Mouse (Mus musculus): ENCODE results near the gene Zfp217. TPM values are rescaled to one million over a fixed set of nuclear protein-coding genes. Genes with fewer than 3 reads are reported as not detected.
A peak's percentile ranks its signal among the peaks of the same experiment; 100 is the strongest.

The Zfp217 gene
- polyA plus RNA-seq, 1 experiment from 2014 or later: 1.7 TPM

GRCm38 (mm10) chr2:170094871-170095270 is 53.0 kb downstream of the Zfp217 start:
- 0 out of 2 replicates have a peak, but pooled peaks have one; percentile 36 for ATAC-seq (ENCODE audit: low FRiP score, low TSS enrichment)

DNA sequence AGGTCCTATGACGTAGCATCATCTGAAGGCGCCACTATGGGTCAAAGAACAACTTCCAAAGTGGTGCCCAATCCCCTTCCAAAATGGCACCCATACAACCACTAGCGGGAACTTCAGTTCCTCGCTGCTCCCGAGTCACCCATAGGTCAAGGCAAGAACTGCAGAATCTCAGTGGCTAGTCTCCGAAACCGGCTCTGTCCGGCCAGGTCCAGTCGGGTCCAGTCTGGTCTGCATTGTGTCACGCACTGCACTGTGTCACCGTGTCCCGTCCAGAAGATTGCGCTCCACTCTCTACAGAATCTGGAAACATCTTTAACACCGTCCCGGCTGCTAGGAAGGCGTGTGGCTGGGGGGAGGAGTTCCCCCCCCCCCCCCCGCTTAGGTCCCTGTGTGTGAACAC is 53.7 kb downstream of the Zfp217 start:
- no peak overlapping the region for H3K4me2 ChIP-seq (replicated peaks; ENCODE audit: low read depth)
- TF ChIP-seq CTCF (IDR thresholded peaks at IDR 0.05; ENCODE audit: low read depth): no peak
- TF ChIP-seq EP300 (optimal IDR thresholded peaks at IDR 0.05): no peak
- no peaks in the 10 kb centered on the region for H3K9me3 ChIP-seq (ENCODE audit: control insufficient read depth, low read length)
- no peaks in the 10 kb centered on the region for H3K27me3 ChIP-seq (ENCODE audit: control insufficient read depth, insufficient read depth, low read length)
- no peaks in the 10 kb centered on the region for H3K36me3 ChIP-seq (ENCODE audit: control insufficient read depth, insufficient read depth, low read length)
- no peak overlapping the region for H3K9ac ChIP-seq (ENCODE audit: low read length)
- H3K27ac ChIP-seq (replicated peaks): no peak overlapping the region
- ATAC-seq (ENCODE audit: low FRiP score, low TSS enrichment): peak; percentile 31
- DNase-seq (ENCODE audit: low spot score): no peak
- H3K4me3 ChIP-seq (ENCODE audit: low read depth, low read length): no peak overlapping the region
- H3K4me1 ChIP-seq (replicated peaks; ENCODE audit: control insufficient read depth, insufficient read depth): no peaks in the 10 kb centered on the region
- WGBS: 90% methylated on average over 17 of the region's 17 CpGs

More at GRCm38 (mm10) chr2:170094871-170095270, 53.0 kb downstream of the Zfp217 start:
- H3K27ac ChIP-seq (replicated peaks): no peak overlapping the region
- no peak overlapping the region for H3K4me2 ChIP-seq (replicated peaks; ENCODE audit: low read depth)
- no peaks in the 10 kb centered on the region for H3K27me3 ChIP-seq (ENCODE audit: control insufficient read depth, insufficient read depth, low read length)
- no peaks in the 10 kb centered on the region for H3K9me3 ChIP-seq (ENCODE audit: control insufficient read depth, low read length)
- DNase-seq (ENCODE audit: low spot score): no peak
- H3K36me3 ChIP-seq (ENCODE audit: control insufficient read depth, insufficient read depth, low read length): no peaks in the 10 kb centered on the region
- H3K9ac ChIP-seq (ENCODE audit: low read length): no peak overlapping the region
- H3K4me3 ChIP-seq (ENCODE audit: low read depth, low read length): no peak overlapping the region
- no peaks in the 10 kb centered on the region for H3K4me1 ChIP-seq (replicated peaks; ENCODE audit: control insufficient read depth, insufficient read depth)
- WGBS: 92% methylated on average over 9 of the region's 9 CpGs
- no peak for TF ChIP-seq EP300 (optimal IDR thresholded peaks at IDR 0.05)

DNA sequence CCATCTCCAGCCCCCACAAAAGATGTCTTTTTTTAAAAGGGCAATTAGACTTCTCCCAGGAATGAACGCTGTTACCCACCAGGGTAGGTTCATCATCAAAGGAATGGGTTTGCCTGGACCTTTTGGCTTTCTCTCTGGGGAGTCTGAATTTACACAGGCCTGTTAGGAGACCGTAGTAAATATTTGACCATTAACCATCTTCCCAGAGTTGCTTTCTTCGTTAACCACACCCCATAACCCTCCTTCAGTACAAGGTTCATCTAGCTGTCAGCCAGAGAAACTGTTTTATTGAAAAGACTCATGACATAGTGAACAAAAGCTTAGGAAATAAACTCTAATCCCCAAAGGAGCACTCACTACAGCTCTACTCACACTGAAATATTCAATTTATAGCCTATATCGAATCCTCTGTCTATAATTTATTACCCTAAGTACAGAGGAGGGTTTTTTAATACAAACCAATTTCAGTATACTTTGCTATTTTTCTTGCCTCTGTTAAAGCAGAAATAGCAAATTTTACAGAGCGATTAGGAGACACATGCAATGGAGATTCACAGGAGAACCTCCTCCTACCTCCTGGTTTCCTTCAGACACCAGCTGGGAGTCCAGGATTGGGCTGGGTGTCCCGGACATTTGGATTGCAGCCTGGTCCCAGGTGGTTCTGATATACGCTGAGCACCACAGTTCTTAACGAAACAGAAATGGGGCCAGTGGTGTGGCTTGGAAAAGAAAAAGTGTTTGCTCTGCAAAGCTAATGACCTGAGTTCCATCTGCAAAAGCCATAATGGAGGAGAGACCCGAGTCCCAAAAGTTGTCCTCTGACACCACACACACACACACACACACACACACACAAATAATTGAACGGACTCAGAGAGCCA is 56.1 kb downstream of the Zfp217 start:
- H3K9ac ChIP-seq (ENCODE audit: low read length): no peak overlapping the region
- TF ChIP-seq EP300 (optimal IDR thresholded peaks at IDR 0.05): no peak
- no peak for TF ChIP-seq CTCF (IDR thresholded peaks at IDR 0.05; ENCODE audit: low read depth)
- H3K36me3 ChIP-seq (ENCODE audit: control insufficient read depth, insufficient read depth, low read length): no peaks in the 10 kb centered on the region
- 51% methylated on average over 10 of the region's 10 CpGs for WGBS
- no peaks in the 10 kb centered on the region for H3K9me3 ChIP-seq (ENCODE audit: control insufficient read depth, low read length)
- H3K4me2 ChIP-seq (replicated peaks; ENCODE audit: low read depth): no peak overlapping the region
- no peaks in the 10 kb centered on the region for H3K4me1 ChIP-seq (replicated peaks; ENCODE audit: control insufficient read depth, insufficient read depth)
- H3K27ac ChIP-seq (replicated peaks): no peak overlapping the region
- ATAC-seq (ENCODE audit: low FRiP score, low TSS enrichment) (no peak), DNase-seq (ENCODE audit: low spot score) (no peak)
- H3K27me3 ChIP-seq (ENCODE audit: control insufficient read depth, insufficient read depth, low read length): no peaks in the 10 kb centered on the region
- no peak overlapping the region for H3K4me3 ChIP-seq (ENCODE audit: low read depth, low read length)

GRCm38 (mm10) chr2:170078442-170079017 is 69.4 kb downstream of the Zfp217 start:
- H3K9ac ChIP-seq (ENCODE audit: low read length): no peak overlapping the region
- no peaks in the 10 kb centered on the region for H3K9me3 ChIP-seq (ENCODE audit: control insufficient read depth, low read length)
- H3K4me2 ChIP-seq (replicated peaks; ENCODE audit: low read depth): no peak overlapping the region
- WGBS: 45% methylated on average over 15 of the region's 15 CpGs
- DNase-seq (ENCODE audit: low spot score): no peak
- no peaks in the 10 kb centered on the region for H3K4me1 ChIP-seq (replicated peaks; ENCODE audit: control insufficient read depth, insufficient read depth)
- H3K36me3 ChIP-seq (ENCODE audit: control insufficient read depth, insufficient read depth, low read length): no peaks in the 10 kb centered on the region
- H3K4me3 ChIP-seq (ENCODE audit: low read depth, low read length): no peak overlapping the region
- no peaks in the 10 kb centered on the region for H3K27me3 ChIP-seq (ENCODE audit: control insufficient read depth, insufficient read depth, low read length)
- no peak for ATAC-seq (ENCODE audit: low FRiP score, low TSS enrichment)
- H3K27ac ChIP-seq (replicated peaks): no peak overlapping the region
- TF ChIP-seq EP300 (optimal IDR thresholded peaks at IDR 0.05) (no peak), CTCF (IDR thresholded peaks at IDR 0.05; ENCODE audit: low read depth) (peak; percentile 44)

GRCm38 (mm10) chr2:170078041-170078440 is 69.9 kb downstream of the Zfp217 start:
- Histone ChIP-seq H3K9ac (ENCODE audit: low read length) (no peak overlapping the region), H3K9me3 (ENCODE audit: control insufficient read depth, low read length) (no peaks in the 10 kb centered on the region), H3K36me3 (ENCODE audit: control insufficient read depth, insufficient read depth, low read length) (no peaks in the 10 kb centered on the region), H3K4me3 (ENCODE audit: low read depth, low read length) (no peak overlapping the region), H3K27me3 (ENCODE audit: control insufficient read depth, insufficient read depth, low read length) (no peaks in the 10 kb centered on the region), H3K27ac (replicated peaks) (no peak overlapping the region), H3K4me2 (replicated peaks; ENCODE audit: low read depth) (no peak overlapping the region), H3K4me1 (replicated peaks; ENCODE audit: control insufficient read depth, insufficient read depth) (no peaks in the 10 kb centered on the region)
- TF ChIP-seq EP300 (optimal IDR thresholded peaks at IDR 0.05): no peak
- TF ChIP-seq CTCF (IDR thresholded peaks at IDR 0.05; ENCODE audit: low read depth): no peak
- DNase-seq (ENCODE audit: low spot score): no peak
- no peak for ATAC-seq (ENCODE audit: low FRiP score, low TSS enrichment)
- 77% methylated on average over 10 of the region's 10 CpGs for WGBS

- ATAC-seq (ENCODE audit: low FRiP score, low TSS enrichment) (no peak), DNase-seq (ENCODE audit: low spot score) (no peak)
- H3K27ac ChIP-seq (replicated peaks): no peak overlapping the region
- 52% methylated on average over 6 of the region's 6 CpGs for WGBS
- H3K27me3 ChIP-seq (ENCODE audit: control insufficient read depth, insufficient read depth, low read length): no peaks in the 10 kb centered on the region
- TF ChIP-seq EP300 (optimal IDR thresholded peaks at IDR 0.05) (no peak), CTCF (IDR thresholded peaks at IDR 0.05; ENCODE audit: low read depth) (peak; percentile 64)
- no peaks in the 10 kb centered on the region for H3K9me3 ChIP-seq (ENCODE audit: control insufficient read depth, low read length)
- H3K4me3 ChIP-seq (ENCODE audit: low read depth, low read length): no peak overlapping the region
- no peak overlapping the region for H3K9ac ChIP-seq (ENCODE audit: low read length)
- no peaks in the 10 kb centered on the region for H3K36me3 ChIP-seq (ENCODE audit: control insufficient read depth, insufficient read depth, low read length)
- no peaks in the 10 kb centered on the region for H3K4me1 ChIP-seq (replicated peaks; ENCODE audit: control insufficient read depth, insufficient read depth)
- no peak overlapping the region for H3K4me2 ChIP-seq (replicated peaks; ENCODE audit: low read depth)
Observed at GRCm38 (mm10) chr2:170076941-170077490, 70.9 kb downstream of the Zfp217 start.
